Mouse (Mus musculus): ENCODE data around the gene B2m. TPM values are rescaled to one million over a fixed set of nuclear protein-coding genes. Genes with fewer than 3 reads are reported as not detected.
A peak's percentile ranks its signal among the peaks of the same experiment; 100 is the strongest.
"Not testable (repeated sequence)": the region's sequence is repeated elsewhere in the genome, so short reads cannot be mapped to it uniquely, and the experiment has no call there.

Gene B2m
- polyA plus RNA-seq (2015; fragmentation: Nextera tagmentation; extraction: Ambion mirVana), result 233 and 403 TPM in 2 replicates

DNA sequence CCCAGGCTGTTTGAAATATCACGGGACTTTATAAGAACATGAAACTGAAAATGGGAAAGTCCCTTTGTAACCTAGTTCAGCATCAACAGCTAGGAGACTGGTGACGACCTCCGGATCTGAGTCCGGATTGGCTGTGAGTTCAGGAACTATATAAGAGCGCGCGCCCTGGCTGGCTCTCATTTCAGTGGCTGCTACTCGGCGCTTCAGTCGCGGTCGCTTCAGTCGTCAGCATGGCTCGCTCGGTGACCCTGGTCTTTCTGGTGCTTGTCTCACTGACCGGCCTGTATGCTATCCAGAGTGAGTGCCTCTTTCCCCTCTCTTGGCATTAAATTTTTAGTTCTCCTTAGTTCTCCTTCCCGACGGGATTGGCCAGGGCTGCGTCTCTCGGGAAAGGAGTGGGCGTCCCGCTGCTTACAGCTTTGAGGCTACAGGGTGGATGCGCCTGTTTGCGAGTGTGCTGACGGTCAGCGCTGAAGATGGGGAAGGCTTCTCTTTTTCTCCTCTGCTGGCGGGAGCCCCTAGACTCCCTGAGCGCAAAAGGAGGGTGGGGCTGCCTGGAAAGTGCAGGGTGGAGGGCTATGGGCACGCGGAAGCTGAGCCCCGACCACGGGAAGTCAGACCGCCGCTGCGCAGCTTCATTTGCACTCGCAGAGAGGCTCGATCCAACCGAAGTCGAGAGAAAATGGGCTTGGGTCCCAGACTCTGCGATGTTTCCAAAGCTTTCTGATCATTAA, at the start of gene B2m:
Gene B2m, plus strand, starts transcription at position 179 of the 734 bp plus-strand sequence.
- Histone ChIP-seq H3K27ac (ENCODE audit: low read length) (peak within 1 kb of the TSS; percentile 86), H3K9me3 (replicated peaks; ENCODE audit: control insufficient read depth, low read length) (no peaks in the 10 kb centered on the region), H3K4me2 (ENCODE audit: low read depth, low read length) (peak within 1 kb of the TSS; percentile 80), H3K36me3 (ENCODE audit: control insufficient read depth, insufficient read depth) (peaks cover 4% of the 10 kb centered on the region; the same call in 1 of the 2 replicates), H3K4me1 (ENCODE audit: control insufficient read depth, insufficient read depth, low read length) (peaks cover 10% of the 10 kb centered on the region), H3K4me3 (ENCODE audit: low read length) (peak within 1 kb of the TSS; percentile 93), H3K27me3 (ENCODE audit: control insufficient read depth, insufficient read depth, low read length) (no peaks in the 10 kb centered on the region), H3K9ac (ENCODE audit: low read length) (peak within 1 kb of the TSS; percentile 92)
- WGBS, result under 1% methylated on average over 40 of the region's 40 CpGs
- peak; percentile 98 for ATAC-seq (replicated peaks; ENCODE audit: extremely low read depth, insufficient read depth, low FRiP score)

GRCm38 (mm10) chr2:122097686-122098085, 49.8 kb upstream of the B2m start:
- H3K9me3 ChIP-seq (replicated peaks; ENCODE audit: control insufficient read depth, low read length); H3K27me3 ChIP-seq (ENCODE audit: control insufficient read depth, insufficient read depth, low read length); H3K27ac ChIP-seq (ENCODE audit: low read length); H3K4me2 ChIP-seq (ENCODE audit: low read depth, low read length); H3K4me3 ChIP-seq (ENCODE audit: low read length); H3K9ac ChIP-seq (ENCODE audit: low read length); ATAC-seq (replicated peaks; ENCODE audit: extremely low read depth, insufficient read depth, low FRiP score); H3K4me1 ChIP-seq (ENCODE audit: control insufficient read depth, insufficient read depth, low read length): not testable (repeated sequence)
- WGBS, result 79% methylated on average over 5 of the region's 5 CpGs
- H3K36me3 ChIP-seq (ENCODE audit: control insufficient read depth, insufficient read depth), result peaks cover 27% of the 10 kb centered on the region

- Histone ChIP-seq H3K4me3 (ENCODE audit: low read length) (no peak overlapping the region), H3K36me3 (ENCODE audit: control insufficient read depth, insufficient read depth) (peaks cover 13% of the 10 kb centered on the region), H3K9me3 (replicated peaks; ENCODE audit: control insufficient read depth, low read length) (no peaks in the 10 kb centered on the region)
Measured at GRCm38 (mm10) chr2:122102070-122102469, 45.4 kb upstream of the B2m start.

GRCm38 (mm10) chr2:122108101-122108500, 39.4 kb upstream of the B2m start:
- WGBS, result 77% methylated on average over 14 of the region's 14 CpGs
- Histone ChIP-seq H3K9ac (ENCODE audit: low read length) (no peak overlapping the region), H3K36me3 (ENCODE audit: control insufficient read depth, insufficient read depth) (peaks cover 22% of the 10 kb centered on the region), H3K9me3 (replicated peaks; ENCODE audit: control insufficient read depth, low read length) (no peaks in the 10 kb centered on the region), H3K4me2 (ENCODE audit: low read depth, low read length) (no peak overlapping the region), H3K27ac (ENCODE audit: low read length) (no peak overlapping the region), H3K4me1 (ENCODE audit: control insufficient read depth, insufficient read depth, low read length) (no peaks in the 10 kb centered on the region), H3K27me3 (ENCODE audit: control insufficient read depth, insufficient read depth, low read length) (no peaks in the 10 kb centered on the region), H3K4me3 (ENCODE audit: low read length) (no peak overlapping the region)
- no peak for ATAC-seq (replicated peaks; ENCODE audit: extremely low read depth, insufficient read depth, low FRiP score)

More at GRCm38 (mm10) chr2:122102070-122102469, 45.4 kb upstream of the B2m start:
- Histone ChIP-seq H3K27me3 (ENCODE audit: control insufficient read depth, insufficient read depth, low read length) (no peaks in the 10 kb centered on the region), H3K4me2 (ENCODE audit: low read depth, low read length) (no peak overlapping the region), H3K9ac (ENCODE audit: low read length) (no peak overlapping the region), H3K4me1 (ENCODE audit: control insufficient read depth, insufficient read depth, low read length) (no peaks in the 10 kb centered on the region), H3K27ac (ENCODE audit: low read length) (no peak overlapping the region)
- no peak for ATAC-seq (replicated peaks; ENCODE audit: extremely low read depth, insufficient read depth, low FRiP score)

GRCm38 (mm10) chr2:122109714-122110113, 37.8 kb upstream of the B2m start:
- H3K4me3 ChIP-seq (ENCODE audit: low read length), result no peak overlapping the region
- H3K4me2 ChIP-seq (ENCODE audit: low read depth, low read length), result no peak overlapping the region
- peaks cover 29% of the 10 kb centered on the region for H3K36me3 ChIP-seq (ENCODE audit: control insufficient read depth, insufficient read depth)
- ATAC-seq (replicated peaks; ENCODE audit: extremely low read depth, insufficient read depth, low FRiP score), result no peak
- 50% methylated on average over 4 of the region's 4 CpGs for WGBS
- no peak overlapping the region for H3K27ac ChIP-seq (ENCODE audit: low read length)
- no peaks in the 10 kb centered on the region for H3K27me3 ChIP-seq (ENCODE audit: control insufficient read depth, insufficient read depth, low read length)
- H3K4me1 ChIP-seq (ENCODE audit: control insufficient read depth, insufficient read depth, low read length), result no peaks in the 10 kb centered on the region
- H3K9ac ChIP-seq (ENCODE audit: low read length), result no peak overlapping the region
- no peaks in the 10 kb centered on the region for H3K9me3 ChIP-seq (replicated peaks; ENCODE audit: control insufficient read depth, low read length)

- no peak overlapping the region for H3K4me3 ChIP-seq (ENCODE audit: low read length)
Measured at GRCm38 (mm10) chr2:122116888-122117287, 30.6 kb upstream of the B2m start.

GRCm38 (mm10) chr2:122117961-122118958, 29.2 kb upstream of the B2m start, which contains the start of gene Spg11:
TSS of gene Spg11 (minus strand) at chr2:122118386.
- ATAC-seq (replicated peaks; ENCODE audit: extremely low read depth, insufficient read depth, low FRiP score), result peak; percentile 100
- Histone ChIP-seq H3K4me1 (ENCODE audit: control insufficient read depth, insufficient read depth, low read length) (peaks cover 4% of the 10 kb centered on the region), H3K4me2 (ENCODE audit: low read depth, low read length) (peak within 1 kb of the TSS; percentile 73), H3K27me3 (ENCODE audit: control insufficient read depth, insufficient read depth, low read length) (no peaks in the 10 kb centered on the region), H3K9me3 (replicated peaks; ENCODE audit: control insufficient read depth, low read length) (no peaks in the 10 kb centered on the region), H3K27ac (ENCODE audit: low read length) (peak within 1 kb of the TSS; percentile 94), H3K4me3 (ENCODE audit: low read length) (peak within 1 kb of the TSS; percentile 77), H3K36me3 (ENCODE audit: control insufficient read depth, insufficient read depth) (peaks cover 7% of the 10 kb centered on the region; the same call in 1 of the 2 replicates), H3K9ac (ENCODE audit: low read length) (peak within 1 kb of the TSS; percentile 86)
- under 1% methylated on average over 47 of the region's 47 CpGs for WGBS

More at GRCm38 (mm10) chr2:122116888-122117287, 30.6 kb upstream of the B2m start:
- H3K27ac ChIP-seq (ENCODE audit: low read length), result no peak overlapping the region
- peaks cover 4% of the 10 kb centered on the region for H3K4me1 ChIP-seq (ENCODE audit: control insufficient read depth, insufficient read depth, low read length)
- H3K27me3 ChIP-seq (ENCODE audit: control insufficient read depth, insufficient read depth, low read length), result no peaks in the 10 kb centered on the region
- no peaks in the 10 kb centered on the region for H3K9me3 ChIP-seq (replicated peaks; ENCODE audit: control insufficient read depth, low read length)
- no peak overlapping the region for H3K4me2 ChIP-seq (ENCODE audit: low read depth, low read length)
- no peak for ATAC-seq (replicated peaks; ENCODE audit: extremely low read depth, insufficient read depth, low FRiP score)
- peaks cover 10% of the 10 kb centered on the region for H3K36me3 ChIP-seq (ENCODE audit: control insufficient read depth, insufficient read depth)
- H3K9ac ChIP-seq (ENCODE audit: low read length), result no peak overlapping the region
- 84% methylated on average over 2 of the region's 2 CpGs for WGBS

GRCm38 (mm10) chr2:122125680-122126572, 21.6 kb upstream of the B2m start:
- 0 out of 2 replicates have a peak, but pooled peaks have one; percentile 33 for ATAC-seq (replicated peaks; ENCODE audit: extremely low read depth, insufficient read depth, low FRiP score)
- 39% methylated on average over 12 of the region's 12 CpGs for WGBS
- no peaks in the 10 kb centered on the region for H3K36me3 ChIP-seq (ENCODE audit: control insufficient read depth, insufficient read depth)
- H3K4me2 ChIP-seq (ENCODE audit: low read depth, low read length), result no peak overlapping the region
- H3K9ac ChIP-seq (ENCODE audit: low read length), result no peak overlapping the region
- H3K27me3 ChIP-seq (ENCODE audit: control insufficient read depth, insufficient read depth, low read length), result no peaks in the 10 kb centered on the region
- no peaks in the 10 kb centered on the region for H3K4me1 ChIP-seq (ENCODE audit: control insufficient read depth, insufficient read depth, low read length)
- no peaks in the 10 kb centered on the region for H3K9me3 ChIP-seq (replicated peaks; ENCODE audit: control insufficient read depth, low read length)
- H3K4me3 ChIP-seq (ENCODE audit: low read length), result no peak overlapping the region
- H3K27ac ChIP-seq (ENCODE audit: low read length), result no peak overlapping the region
